Comparison of ENCODE assay signal across 14 mouse cellular contexts in genomic region chr10:67717506-67717905, GRCm38 (mm10).
DNase-seq lines count a peak whose midpoint lies in the region; ATAC-seq lines count a peak whose summit lies in the region.
"Had no signal": no experiment of that assay in that cellular context is flagged by ENCODE, and none has a peak within 500 bp of the region (broad histone marks: within the 10 kb centered on the region; RNA-seq: fewer than 3 reads in every experiment).

No protein-coding gene starts in this region.

- ATAC-seq in midbrain, embryonic 11.5 days (ENCODE audit: low FRiP score) = no peak
- no peak for ATAC-seq in forebrain, embryonic 12.5 days (ENCODE audit: low FRiP score)
- ATAC-seq: midbrain, embryonic 16.5 days had no signal

- no peak overlapping the region for H3K4me3 ChIP-seq in midbrain, embryonic 11.5 days (ENCODE audit: low read depth, low read length)
- no peak overlapping the region for H3K4me3 ChIP-seq in midbrain, embryonic 10.5 days
- H3K4me3 ChIP-seq in forebrain, embryonic 12.5 days (replicated peaks) = no peak overlapping the region
- H3K4me3 ChIP-seq: heart, embryonic 13.5 days had no signal

- H3K36me3 ChIP-seq in midbrain, embryonic 11.5 days (ENCODE audit: control insufficient read depth, insufficient read depth, low read length) = no peaks in the 10 kb centered on the region
- H3K36me3 ChIP-seq in midbrain, embryonic 10.5 days = no peaks in the 10 kb centered on the region
- no peaks in the 10 kb centered on the region for H3K36me3 ChIP-seq in forebrain, embryonic 12.5 days (replicated peaks)
- H3K36me3 ChIP-seq: heart, embryonic 13.5 days had no signal

- H3K4me2 ChIP-seq in midbrain, embryonic 11.5 days = no peak overlapping the region
- H3K4me2 ChIP-seq in forebrain, embryonic 12.5 days = no peak overlapping the region
- H3K4me2 ChIP-seq: heart, embryonic 13.5 days; hindbrain, embryonic 14.5 days had no signal

- H3K9ac ChIP-seq in midbrain, embryonic 11.5 days (ENCODE audit: low read length) = no peak overlapping the region
- H3K9ac ChIP-seq in forebrain, embryonic 12.5 days = no peak overlapping the region
- H3K9ac ChIP-seq: heart, embryonic 13.5 days; hindbrain, embryonic 14.5 days had no signal

- H3K4me1 ChIP-seq in midbrain, embryonic 11.5 days (ENCODE audit: control insufficient read depth, insufficient read depth, low read length) = no peaks in the 10 kb centered on the region
- no peaks in the 10 kb centered on the region for H3K4me1 ChIP-seq in midbrain, embryonic 10.5 days
- H3K4me1 ChIP-seq in forebrain, embryonic 12.5 days = no peaks in the 10 kb centered on the region
- H3K4me1 ChIP-seq: heart, embryonic 13.5 days had no signal

- no peaks in the 10 kb centered on the region for H3K9me3 ChIP-seq in midbrain, embryonic 11.5 days (ENCODE audit: control insufficient read depth, low read length)
- H3K9me3 ChIP-seq in midbrain, embryonic 10.5 days (replicated peaks) = no peaks in the 10 kb centered on the region
- no peaks in the 10 kb centered on the region for H3K9me3 ChIP-seq in forebrain, embryonic 12.5 days
- H3K9me3 ChIP-seq: heart, embryonic 13.5 days had no signal

- 92% methylated on average over 7 of the region's 7 CpGs for WGBS in midbrain, embryonic 11.5 days
- WGBS in midbrain, embryonic 10.5 days = 93% methylated on average over 7 of the region's 7 CpGs
- WGBS in forebrain, embryonic 12.5 days = 89% methylated on average over 7 of the region's 7 CpGs

- no peaks in the 10 kb centered on the region for H3K27me3 ChIP-seq in midbrain, embryonic 11.5 days (ENCODE audit: control insufficient read depth, insufficient read depth, low read length)
- no peaks in the 10 kb centered on the region for H3K27me3 ChIP-seq in midbrain, embryonic 10.5 days (ENCODE audit: low read depth, poor library complexity, severe bottlenecking)
- 0 out of 2 replicates have a peak, but pooled peaks cover 5% of the 10 kb centered on the region for H3K27me3 ChIP-seq in forebrain, embryonic 12.5 days
- H3K27me3 ChIP-seq: CH12.LX had no signal

- DNase-seq in midbrain, embryonic 11.5 days (ENCODE audit: low spot score, missing footprints) = peak; percentile 44
- DNase-seq in midbrain, embryonic 10.5 days (ENCODE audit: low spot score) = no peak
- DNase-seq in frontal cortex, postnatal 36 days (ENCODE audit: low spot score in 2 of 2) = peak; percentile 75 to 81
- DNase-seq in left cerebral cortex, postnatal 14 days (ENCODE audit: low spot score in 2 of 2) = peak; percentile 74 to 92
- DNase-seq in c-Kit-positive CD71-positive TER-119-positive erythroid progenitor cells, embryonic 14.5 days (ENCODE audit: low spot score) = no peak
- DNase-seq in gastrocnemius, adult 8-10 months (ENCODE audit: low spot score in 2 of 2) = no peak
- no peak for DNase-seq in heart, postnatal 4 days
- DNase-seq: cerebellum, postnatal 25 days; lung, postnatal 10 days had no signal

- H3K27ac ChIP-seq in midbrain, embryonic 11.5 days (ENCODE audit: low read depth, low read length) = no peak overlapping the region
- no peak overlapping the region for H3K27ac ChIP-seq in midbrain, embryonic 10.5 days (replicated peaks)
- H3K27ac ChIP-seq in forebrain, embryonic 12.5 days = no peak overlapping the region
- H3K27ac ChIP-seq: heart, embryonic 13.5 days; hindbrain, embryonic 14.5 days had no signal

- intact Hi-C loops in left cerebral cortex, postnatal 14 days (cut with DNase I) = loop anchor here (10.0 kb wide), 1 partner anchor 73 kb away; no protein-coding TSS in a partner anchor

Comparison
In these comparisons a context has a peak if more than half of its experiments do, and no peak if none do; other contexts are left out.
1. DNase-seq: peak in midbrain, embryonic 11.5 days (single experiment), frontal cortex, postnatal 36 days (2 of 2) and left cerebral cortex, postnatal 14 days (2 of 2); none in midbrain, embryonic 10.5 days (single experiment), c-Kit-positive CD71-positive TER-119-positive erythroid progenitor cells, embryonic 14.5 days (single experiment), gastrocnemius, adult 8-10 months (0 of 2) and heart, postnatal 4 days (single experiment).